Mouse (Mus musculus): Measurements from ENCODE around the gene Fabp1.

GRCm38 (mm10) chr6:71203674-71204073 is 4.0 kb downstream of the Fabp1 start:
- TF ChIP-seq MAX (IDR thresholded peaks at IDR 0.05; ENCODE audit: low read length) (no peak), CTCF (conservative IDR thresholded peaks at IDR 0.05 in 1 of 2, IDR thresholded peaks at IDR 0.05 in 1 of 2; ENCODE audit: low read depth in 2 of 2, low read length in 2 of 2) (no peak), NELFE (IDR thresholded peaks at IDR 0.05; ENCODE audit: low read depth, low read length) (no peak), NRF1 (IDR thresholded peaks at IDR 0.05; ENCODE audit: low read depth, low read length) (no peak), POLR2A (IDR thresholded peaks at IDR 0.05; ENCODE audit: low read depth, low read length) (no peak), EP300 (IDR thresholded peaks at IDR 0.05; ENCODE audit: low read length) (no peak), ZNF384 (IDR thresholded peaks at IDR 0.05; ENCODE audit: low read depth, low read length) (no peak), UBTF (IDR thresholded peaks at IDR 0.05; ENCODE audit: low read depth, low read length) (no peak), BHLHE40 (IDR thresholded peaks at IDR 0.05; ENCODE audit: low read depth, low read length) (no peak), KAT2A (IDR thresholded peaks at IDR 0.05; ENCODE audit: insufficient replicate concordance, low read length) (no peak), RAD21 (IDR thresholded peaks at IDR 0.05; ENCODE audit: low read depth, low read length) (no peak)

Measured in CH12.LX (cell line).